Mouse (Mus musculus) C2C12 (cell line): ENCODE measurements around the gene Gas2l3. TPM values are rescaled to one million over a fixed set of nuclear protein-coding genes. Genes with fewer than 3 reads are reported as not detected.
A peak's percentile ranks its signal among the peaks of the same experiment; 100 is the strongest.

Experiments used
- H3K27me3 ChIP-seq: one replicate; pipeline ENCODE4 v1.6.1; 2011; ENCODE audit not compliant: control insufficient read depth, insufficient read depth, insufficient read length
- H3K36me3 ChIP-seq: one replicate; pipeline ENCODE4 v1.6.1; 2011; ENCODE audit not compliant: control insufficient read depth, insufficient read depth
- H3K4me3 ChIP-seq: one replicate; pipeline ENCODE4 v1.5.1; 2011; ENCODE audit warnings: mild to moderate bottlenecking, control low read depth; ENCODE audit not compliant: poor library complexity, insufficient read depth, severe bottlenecking
- H3K79me2 ChIP-seq: one replicate; pipeline ENCODE4 v1.6.1; 2011; ENCODE audit not compliant: control insufficient read depth, insufficient read depth
- H3K79me3 ChIP-seq: one replicate; pipeline ENCODE4 v1.6.1; 2011; ENCODE audit warnings: low read depth, control low read depth
- H3ac ChIP-seq: one replicate; pipeline ENCODE3; 2011; ENCODE audit warnings: low read depth; ENCODE audit not compliant: control insufficient read depth, insufficient read length
- CEBPB ChIP-seq: IDR thresholded peaks from one replicate; pipeline ENCODE4 v1.6.1; 2011; ENCODE audit warnings: low read depth, mild to moderate bottlenecking, control low read depth, moderate library complexity
- CTCF ChIP-seq: IDR thresholded peaks from one replicate; pipeline ENCODE4 v1.5.1; 2011; ENCODE audit not compliant: control insufficient read depth, insufficient read depth, insufficient read length
- FOSL1 ChIP-seq: IDR thresholded peaks from one replicate; pipeline ENCODE4 v1.8.0; 2011; ENCODE audit warnings: mild to moderate bottlenecking, low read length; ENCODE audit not compliant: poor library complexity, insufficient read depth, severe bottlenecking
- MAX ChIP-seq: IDR thresholded peaks from one replicate; pipeline ENCODE4 v1.6.1; 2011; ENCODE audit warnings: mild to moderate bottlenecking, control low read depth
- MYOD1 ChIP-seq: IDR thresholded peaks from one replicate; pipeline ENCODE4 v1.6.1; 2011; ENCODE audit warnings: low read depth; ENCODE audit not compliant: control insufficient read depth, insufficient read length
- MYOG ChIP-seq: IDR thresholded peaks from one replicate; pipeline ENCODE4 v1.6.1; 2011; ENCODE audit not compliant: control insufficient read depth, insufficient read length; ENCODE audit errors: extremely low read depth
- USF1 ChIP-seq: IDR thresholded peaks from one replicate; pipeline ENCODE4 v1.6.1; 2011; ENCODE audit warnings: low read depth, mild to moderate bottlenecking, control low read depth, moderate library complexity
- polyA plus RNA-seq: library from polyadenylated mRNA; unstranded; fragments of >200 nt; fragmentation: generic; extraction: Trizol; gene quantifications from one replicate; pipeline ENCODE4 v1.2.1, GENCODE M21; 2012; ENCODE audit warnings: missing spikeins

Gene Gas2l3
- polyA plus RNA-seq, 1 experiment, result 4.4 TPM

DNA sequence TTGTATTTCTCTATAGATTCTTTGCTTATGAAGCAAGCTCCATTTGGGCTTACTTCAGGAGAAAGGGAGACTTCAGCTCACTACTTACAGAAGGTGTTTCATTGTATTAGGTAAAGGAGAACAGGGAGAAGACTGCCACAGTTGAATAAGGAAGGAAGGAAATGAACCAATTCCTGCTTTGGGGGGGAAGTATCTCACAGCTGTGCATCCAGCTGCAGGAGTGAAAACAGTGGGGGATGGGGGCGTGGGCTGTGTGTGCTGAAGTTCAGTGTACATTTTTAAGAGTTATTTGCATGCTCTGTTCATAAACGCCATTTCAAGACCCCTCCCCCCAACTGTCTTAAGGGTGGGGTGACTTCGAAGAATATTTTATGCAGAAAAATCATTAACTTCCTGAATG lies 10.0 kb upstream of the Gas2l3 start:
- Histone ChIP-seq H3K27me3 (no peaks in the 10 kb centered on the region), H3K79me2 (no peaks in the 10 kb centered on the region), H3K36me3 (no peaks in the 10 kb centered on the region), H3K79me3 (no peaks in the 10 kb centered on the region), H3K4me3 (no peak overlapping the region), H3ac (no peak overlapping the region)
- TF ChIP-seq CTCF (no peak), MAX (no peak)

DNA sequence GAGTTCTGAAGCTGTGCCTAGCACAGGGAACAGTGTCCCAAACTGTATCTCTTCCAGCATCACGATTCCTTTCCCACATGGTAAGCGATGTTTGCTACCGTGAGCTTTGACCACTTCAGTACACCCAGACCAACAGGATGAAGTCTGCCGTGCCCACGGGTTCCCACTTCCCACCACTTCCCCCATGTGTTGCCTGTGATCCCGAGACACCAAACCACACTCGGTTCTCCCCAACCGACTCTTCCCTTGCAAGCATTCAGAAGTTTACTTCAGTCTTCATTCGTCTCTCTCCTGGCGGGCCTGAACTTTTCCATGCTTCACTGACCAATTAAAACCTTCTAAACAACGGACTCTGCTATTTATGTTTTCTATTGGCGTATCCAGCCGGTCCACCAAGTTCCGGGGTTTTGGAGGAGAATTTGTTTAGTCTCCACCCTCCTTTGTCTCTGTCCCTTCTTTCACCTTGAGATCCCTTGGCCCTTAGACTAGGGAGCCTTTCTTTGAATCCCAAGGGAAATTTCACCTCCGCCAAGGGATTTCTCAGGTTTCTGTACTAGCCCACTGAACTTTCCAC lies 9.4 kb upstream of the Gas2l3 start:
- Histone ChIP-seq H3K79me3 (no peaks in the 10 kb centered on the region), H3ac (no peak overlapping the region), H3K27me3 (no peaks in the 10 kb centered on the region), H3K36me3 (no peaks in the 10 kb centered on the region), H3K4me3 (no peak overlapping the region), H3K79me2 (no peaks in the 10 kb centered on the region)
- TF ChIP-seq CEBPB (no peak), MAX (no peak), FOSL1 (no peak), MYOD1 (no peak), MYOG (no peak), CTCF (no peak), USF1 (no peak)

DNA sequence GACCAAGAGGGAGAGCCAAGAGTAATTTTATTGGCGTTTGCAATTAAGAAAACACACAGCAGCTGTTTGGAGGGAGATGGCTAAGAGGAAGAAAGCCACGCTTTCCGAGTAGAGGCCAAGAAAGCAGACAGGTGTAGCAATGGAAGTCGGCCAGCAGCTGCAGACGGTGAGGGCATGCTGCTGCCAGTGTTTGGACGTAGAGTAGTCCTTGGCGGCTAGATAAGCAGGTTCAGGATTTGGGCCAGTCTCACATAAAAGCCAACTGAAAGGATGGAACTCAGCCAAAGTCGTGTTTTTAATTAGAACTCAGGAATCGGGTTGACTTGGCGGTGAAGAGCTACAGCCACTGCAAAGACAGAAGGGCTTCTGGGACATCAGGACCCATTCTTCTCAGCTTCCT lies 6.6 kb upstream of the Gas2l3 start:
- Histone ChIP-seq H3K27me3 (no peaks in the 10 kb centered on the region), H3K4me3 (no peak overlapping the region), H3K36me3 (no peaks in the 10 kb centered on the region), H3ac (no peak overlapping the region), H3K79me3 (no peaks in the 10 kb centered on the region), H3K79me2 (no peaks in the 10 kb centered on the region)
- TF ChIP-seq USF1 (no peak), MYOD1 (no peak), FOSL1 (no peak), CEBPB (no peak), MAX (no peak), MYOG (no peak), CTCF (no peak)

DNA sequence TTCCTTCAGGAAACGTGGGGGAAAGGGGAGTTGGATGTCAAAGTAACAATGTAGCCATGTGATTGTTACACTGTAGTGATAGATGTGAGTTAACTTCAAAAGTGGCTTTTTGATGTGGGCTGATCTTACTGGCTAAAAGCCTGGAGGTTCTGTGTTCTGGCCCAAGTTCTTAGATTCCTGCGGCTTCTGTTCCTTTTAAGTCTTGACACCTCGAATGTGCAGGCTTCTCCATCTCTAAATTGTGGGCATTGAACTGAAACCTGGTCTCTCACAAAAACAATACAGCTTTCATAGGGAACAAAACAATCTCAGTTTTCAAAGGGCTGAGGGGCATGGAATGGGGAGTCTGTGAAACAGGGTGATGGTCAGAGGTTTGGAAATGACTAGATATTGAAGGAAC lies 614 bp upstream of the Gas2l3 start:
- Histone ChIP-seq H3K27me3 (no peaks in the 10 kb centered on the region), H3ac (no peak overlapping the region), H3K36me3 (no peaks in the 10 kb centered on the region), H3K79me3 (peaks cover 17% of the 10 kb centered on the region), H3K79me2 (peaks cover 38% of the 10 kb centered on the region), H3K4me3 (no peak overlapping the region)
- no peak for TF ChIP-seq USF1
- no peak for TF ChIP-seq MYOG
- no peak for TF ChIP-seq MYOD1
- no peak for TF ChIP-seq MAX

DNA sequence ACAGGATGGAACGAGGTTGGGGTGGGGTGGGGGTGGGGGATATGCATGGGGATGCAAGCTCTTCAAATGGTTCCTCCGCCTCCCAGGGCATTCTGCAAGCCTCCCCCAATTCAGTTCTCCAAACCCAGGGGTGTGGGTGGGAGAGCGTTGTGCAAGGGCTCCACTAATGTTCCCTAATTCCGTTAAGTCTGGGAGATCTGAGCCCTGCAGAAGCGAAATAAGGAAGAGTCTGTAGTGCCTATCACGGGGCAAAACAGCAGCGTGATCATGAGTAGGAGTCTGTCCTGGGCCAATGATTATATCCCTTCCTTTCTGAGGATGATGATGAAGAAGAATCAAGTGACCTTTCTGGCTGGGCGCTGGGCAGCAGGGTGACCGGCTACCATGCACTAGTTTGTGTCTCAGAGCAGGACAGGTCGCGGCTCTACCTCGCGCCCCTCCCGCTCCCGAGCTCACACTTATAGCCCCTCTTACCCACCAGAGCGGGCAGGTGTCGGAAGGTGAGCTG lies 598 bp downstream of the Gas2l3 start:
- no peaks in the 10 kb centered on the region for H3K27me3 ChIP-seq
- peak overlapping the region; percentile 76 for H3ac ChIP-seq
- H3K79me2 ChIP-seq, result peaks cover 49% of the 10 kb centered on the region
- H3K4me3 ChIP-seq, result peak overlapping the region; percentile 68
- TF ChIP-seq USF1 (no peak), CEBPB (no peak), MYOG (no peak), CTCF (no peak), MYOD1 (no peak), FOSL1 (no peak), MAX (no peak)
- peaks cover 21% of the 10 kb centered on the region for H3K79me3 ChIP-seq
- H3K36me3 ChIP-seq, result peaks cover 4% of the 10 kb centered on the region

DNA sequence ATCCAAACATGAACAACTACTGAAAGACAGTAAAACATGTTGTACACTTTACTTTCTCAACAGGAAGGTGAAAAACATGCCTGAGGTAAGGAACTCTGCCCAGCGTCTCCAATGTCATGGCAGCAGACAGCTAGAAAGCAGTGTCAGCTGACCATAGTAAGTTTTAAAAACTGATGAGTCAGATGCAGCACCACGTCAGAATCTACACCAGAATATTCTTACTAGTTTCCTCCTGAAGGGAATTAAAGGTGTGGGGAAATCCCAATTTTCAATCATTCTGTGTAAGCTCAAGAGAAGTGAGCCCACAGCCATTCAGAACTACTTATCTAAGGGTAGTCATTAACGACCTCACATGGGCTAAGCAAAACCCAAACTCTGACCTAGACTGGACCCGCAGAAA lies 1.1 kb downstream of the Gas2l3 start:
- Histone ChIP-seq H3K79me3 (peaks cover 21% of the 10 kb centered on the region), H3K36me3 (peaks cover 9% of the 10 kb centered on the region), H3K4me3 (peak overlapping the region; percentile 68), H3K79me2 (peaks cover 55% of the 10 kb centered on the region), H3K27me3 (no peaks in the 10 kb centered on the region), H3ac (no peak overlapping the region)
- TF ChIP-seq FOSL1 (no peak), USF1 (peak; percentile 71), MAX (no peak), CEBPB (no peak), MYOG (no peak), CTCF (no peak)
